ENCODE assay signal across 15 mouse cellular contexts in genomic region chr12:83927747-83928146, GRCm38 (mm10). TPM values are rescaled to one million over a fixed set of nuclear protein-coding genes. Genes with fewer than 3 reads are reported as not detected.
A peak's percentile ranks its signal among the peaks of the same experiment; 100 is the strongest.
DNase-seq lines count a peak whose midpoint lies in the region; ATAC-seq and TF ChIP-seq lines count a peak whose summit lies in the region.
"Had no signal": no experiment of that assay in that cellular context is flagged by ENCODE, and none has a peak within 500 bp of the region (broad histone marks: within the 10 kb centered on the region; RNA-seq: fewer than 3 reads in every experiment).

No protein-coding gene starts in this region.

- peak overlapping the region; percentile 68 for H3K27ac ChIP-seq in cortical plate, adult 2 months (ENCODE audit: insufficient read depth, low read length)
- no peak overlapping the region for H3K27ac ChIP-seq in forebrain, embryonic 15.5 days (replicated peaks)
- H3K27ac ChIP-seq: forebrain, embryonic 10.5 days; liver, embryonic 15.5 days had no signal

- H3K27me3 ChIP-seq in forebrain, embryonic 15.5 days: no peaks in the 10 kb centered on the region
- H3K27me3 ChIP-seq: CH12.LX; liver, embryonic 15.5 days had no signal

- TF ChIP-seq CTCF in cortical plate, adult 2 months (IDR thresholded peaks at IDR 0.05; ENCODE audit: extremely low read depth, insufficient read depth, low read length): no peak

- intact Hi-C loops in heart, postnatal 10 days (cut with DNase I): loop anchor here (2.0 kb wide), 1 partner anchor 19 kb away; no protein-coding TSS in a partner anchor

- no peaks in the 10 kb centered on the region for H3K36me3 ChIP-seq in forebrain, embryonic 15.5 days
- H3K36me3 ChIP-seq: forebrain, embryonic 10.5 days; liver, embryonic 15.5 days had no signal

- peak; percentile 43 for DNase-seq in layer of hippocampus, adult 11-12 months (ENCODE audit: low spot score)
- no peak for DNase-seq in layer of hippocampus, postnatal 10 days (ENCODE audit: low spot score in 2 of 2)
- peak; percentile 51 to 55 for DNase-seq in heart, postnatal 10 days
- no peak for DNase-seq in right cerebral cortex, postnatal 14 days
- DNase-seq: embryo, embryonic 11 days had no signal

- WGBS in forebrain, embryonic 15.5 days: 88% methylated on average over 4 of the region's 4 CpGs

- H3K4me2 ChIP-seq in forebrain, embryonic 15.5 days (replicated peaks): no peak overlapping the region
- H3K4me2 ChIP-seq: liver, embryonic 15.5 days had no signal

- H3K4me3 ChIP-seq in cortical plate, adult 2 months (ENCODE audit: insufficient read depth, low read length): no peak overlapping the region
- H3K4me3 ChIP-seq in forebrain, embryonic 15.5 days: no peak overlapping the region
- H3K4me3 ChIP-seq: forebrain, embryonic 10.5 days; liver, embryonic 15.5 days had no signal

- H3K9me3 ChIP-seq in forebrain, embryonic 15.5 days: no peaks in the 10 kb centered on the region
- H3K9me3 ChIP-seq: forebrain, embryonic 10.5 days; liver, embryonic 15.5 days had no signal

- TF ChIP-seq POLR2A in cortical plate, adult 2 months (IDR thresholded peaks at IDR 0.05; ENCODE audit: extremely low read depth, insufficient read depth, low read length): no peak

- ATAC-seq in megakaryocyte progenitor cell, adult 5-6 weeks (replicated peaks; ENCODE audit: poor library complexity): peak; percentile 62
- no peak for ATAC-seq in forebrain, embryonic 15.5 days (replicated peaks)

- no peak overlapping the region for H3K9ac ChIP-seq in forebrain, embryonic 15.5 days (replicated peaks)
- H3K9ac ChIP-seq: liver, embryonic 15.5 days had no signal

- H3K4me1 ChIP-seq in cortical plate, adult 2 months (ENCODE audit: control insufficient read depth, insufficient read depth, low read length): peaks cover 9% of the 10 kb centered on the region
- H3K4me1 ChIP-seq in forebrain, embryonic 15.5 days: peaks cover 3% of the 10 kb centered on the region

RNA-seq across cellular contexts. Expression of gene Numb, which starts 6.0 kb away (rescaled TPM):
- 10 to 100 TPM; 21.4 to 23.6 TPM for total RNA-seq in layer of hippocampus, postnatal 10 days (2021)
- polyA plus RNA-seq in cortical plate, adult 2 months (2012; rRNA removed): 69.6 and 74.6 TPM in 2 replicates
- 10 to 100 TPM; 42.7 to 45.1 TPM for total RNA-seq in heart, postnatal 10 days (2021)
- total RNA-seq in megakaryocyte progenitor cell, adult 5-6 weeks (2015): 15.9 and 19.3 TPM in 2 replicates
- 12.6 and 26.8 TPM in 2 replicates for total RNA-seq in megakaryocyte progenitor cell, adult 5-6 weeks (2017)
- polyA plus RNA-seq in forebrain, embryonic 15.5 days (2015; fragmentation: Nextera tagmentation; extraction: Ambion mirVana): 16.4 and 18.6 TPM in 2 replicates

RNA-seq across cellular contexts. Expression of gene Riox1, which starts 22.7 kb away (rescaled TPM):
- 10 to 100 TPM; 14.3 to 16.4 TPM for total RNA-seq in layer of hippocampus, postnatal 10 days (2021)
- 11.5 and 11.8 TPM in 2 replicates for polyA plus RNA-seq in cortical plate, adult 2 months (2012; rRNA removed)
- total RNA-seq in heart, postnatal 10 days (2021): 1 to 10 TPM; 7.2 to 7.7 TPM
- 13.5 and 14.6 TPM in 2 replicates for total RNA-seq in megakaryocyte progenitor cell, adult 5-6 weeks (2015)
- total RNA-seq in megakaryocyte progenitor cell, adult 5-6 weeks (2017): 16.7 and 17.7 TPM in 2 replicates
- polyA plus RNA-seq in forebrain, embryonic 15.5 days (2015; fragmentation: Nextera tagmentation; extraction: Ambion mirVana): 13.0 and 13.7 TPM in 2 replicates

RNA-seq across cellular contexts. Expression of gene Heatr4, which starts 56.9 kb away (rescaled TPM):
- total RNA-seq in layer of hippocampus, postnatal 10 days (2021): under 1 TPM in 1 of 2 experiments, not detected in 1; 0.18 TPM
- 0.02 and 0.04 TPM in 2 replicates for polyA plus RNA-seq in cortical plate, adult 2 months (2012; rRNA removed)
- total RNA-seq in heart, postnatal 10 days (2021): under 1 TPM in 1 of 2 experiments, not detected in 1; 0.17 TPM
- not detected in 2 replicates for total RNA-seq in megakaryocyte progenitor cell, adult 5-6 weeks (2015)
- total RNA-seq in megakaryocyte progenitor cell, adult 5-6 weeks (2017): not detected in 2 replicates
- polyA plus RNA-seq in forebrain, embryonic 15.5 days (2015; fragmentation: Nextera tagmentation; extraction: Ambion mirVana): not detected in 2 replicates
- total RNA-seq: CH12.LX had no signal
- polyA plus RNA-seq: forebrain, embryonic 10.5 days; gonadal fat pad, adult 2 months; kidney, embryonic 16.5 days; liver, embryonic 15.5 days; midbrain, postnatal 0 days; spleen, adult 2 months had no signal

RNA-seq across cellular contexts. Expression of gene Acot2, which starts 59.9 kb away (rescaled TPM):
- total RNA-seq in layer of hippocampus, postnatal 10 days (2021): 10 to 100 TPM; 12.4 to 13.1 TPM
- 7.3 and 8.0 TPM in 2 replicates for polyA plus RNA-seq in cortical plate, adult 2 months (2012; rRNA removed)
- 100 to 1,000 TPM; 201 to 233 TPM for total RNA-seq in heart, postnatal 10 days (2021)
- 12.1 and 13.3 TPM in 2 replicates for total RNA-seq in megakaryocyte progenitor cell, adult 5-6 weeks (2015)
- 9.4 and 12.7 TPM in 2 replicates for total RNA-seq in megakaryocyte progenitor cell, adult 5-6 weeks (2017)
- polyA plus RNA-seq in forebrain, embryonic 15.5 days (2015; fragmentation: Nextera tagmentation; extraction: Ambion mirVana): 11.3 and 12.4 TPM in 2 replicates

Comparison
In these comparisons a context has a peak if more than half of its experiments do, and no peak if none do; other contexts are left out.
1. DNase-seq: peak in layer of hippocampus, adult 11-12 months (single experiment) and heart, postnatal 10 days (2 of 2); none in layer of hippocampus, postnatal 10 days (0 of 2) and right cerebral cortex, postnatal 14 days (single experiment).